Mouse (Mus musculus) splenic B cell, adult 2 months (primary cell): ENCODE data around the gene Btbd9.

ENCODE experiments used
- DNase-seq: peaks from one replicate; pipeline ENCODE4 v3.0.0-alpha.2; 2011; ENCODE audit warnings: low read depth, low spot score
- H3K27me3 ChIP-seq: 2 replicates; pipeline ENCODE4 v1.6.1; 2012; ENCODE audit warnings: mild to moderate bottlenecking, low read length, moderate library complexity, mixed read lengths; ENCODE audit not compliant: control insufficient read depth, poor library complexity, insufficient read depth, severe bottlenecking
- H3K36me3 ChIP-seq: 2 replicates; pipeline ENCODE4 v1.6.1; 2012; ENCODE audit warnings: mild to moderate bottlenecking, low read length, moderate library complexity, mixed read lengths; ENCODE audit not compliant: control insufficient read depth, poor library complexity, insufficient read depth, severe bottlenecking

The Btbd9 gene

GRCm38 (mm10) chr17:30389686-30390085 is 186.6 kb downstream of the Btbd9 start:
- peak; percentile 32 for DNase-seq
- Histone ChIP-seq H3K27me3 (no peaks in the 10 kb centered on the region), H3K36me3 (no peaks in the 10 kb centered on the region; the same call in 1 of the 2 replicates)

GRCm38 (mm10) chr17:30388817-30389216 is 187.5 kb downstream of the Btbd9 start:
- no peak for DNase-seq
- Histone ChIP-seq H3K36me3 (no peaks in the 10 kb centered on the region; the same call in 1 of the 2 replicates), H3K27me3 (no peaks in the 10 kb centered on the region)

DNA sequence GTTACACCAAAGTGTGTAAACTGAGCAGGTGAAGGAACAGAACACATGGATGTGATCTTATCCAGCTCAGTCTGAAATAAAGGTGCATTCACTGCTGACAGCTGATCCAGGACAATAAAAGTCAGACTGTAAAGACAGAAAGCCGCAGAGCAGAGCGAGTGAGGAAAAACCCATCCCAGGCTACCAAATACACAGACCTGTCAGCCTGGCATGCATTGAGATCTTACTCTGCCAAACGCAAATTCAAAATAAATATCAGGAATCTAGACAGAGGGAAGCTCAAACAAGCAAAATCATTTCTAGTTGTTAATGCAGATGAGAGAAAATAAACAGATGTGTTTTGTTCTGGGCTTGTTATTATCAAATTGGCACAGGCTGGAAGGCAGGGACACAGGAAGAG is 187.9 kb downstream of the Btbd9 start:
- no peaks in the 10 kb centered on the region; the same call in 1 of the 2 replicates for H3K36me3 ChIP-seq
- H3K27me3 ChIP-seq: no peaks in the 10 kb centered on the region
- DNase-seq: no peak

- Histone ChIP-seq H3K27me3 (no peaks in the 10 kb centered on the region), H3K36me3 (no peaks in the 10 kb centered on the region; the same call in 1 of the 2 replicates)
- DNase-seq: no peak
These were observed 190.0 kb downstream of the Btbd9 start for GRCm38 (mm10) chr17:30386241-30386640.

DNA sequence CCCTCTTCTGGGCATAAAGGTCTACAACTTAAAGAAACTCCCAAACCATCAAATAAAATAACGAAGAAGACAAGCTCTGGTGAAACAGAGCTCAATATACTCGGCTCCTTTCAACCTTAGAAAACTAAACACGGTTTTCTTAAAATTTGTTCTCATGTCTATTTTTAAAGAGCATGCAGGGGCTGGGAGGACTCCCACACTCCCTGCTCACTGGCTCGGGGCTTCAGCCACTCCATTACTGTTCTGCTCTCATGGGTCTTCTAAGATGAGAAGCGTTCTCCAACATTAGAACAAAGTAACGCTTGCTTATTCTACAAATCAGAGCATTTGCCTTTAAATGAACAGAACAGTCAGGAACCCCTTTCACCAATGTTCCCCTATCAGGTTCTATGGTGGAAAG is 192.6 kb downstream of the Btbd9 start:
- no peaks in the 10 kb centered on the region; the same call in 1 of the 2 replicates for H3K36me3 ChIP-seq
- no peak for DNase-seq
- no peaks in the 10 kb centered on the region for H3K27me3 ChIP-seq

DNA sequence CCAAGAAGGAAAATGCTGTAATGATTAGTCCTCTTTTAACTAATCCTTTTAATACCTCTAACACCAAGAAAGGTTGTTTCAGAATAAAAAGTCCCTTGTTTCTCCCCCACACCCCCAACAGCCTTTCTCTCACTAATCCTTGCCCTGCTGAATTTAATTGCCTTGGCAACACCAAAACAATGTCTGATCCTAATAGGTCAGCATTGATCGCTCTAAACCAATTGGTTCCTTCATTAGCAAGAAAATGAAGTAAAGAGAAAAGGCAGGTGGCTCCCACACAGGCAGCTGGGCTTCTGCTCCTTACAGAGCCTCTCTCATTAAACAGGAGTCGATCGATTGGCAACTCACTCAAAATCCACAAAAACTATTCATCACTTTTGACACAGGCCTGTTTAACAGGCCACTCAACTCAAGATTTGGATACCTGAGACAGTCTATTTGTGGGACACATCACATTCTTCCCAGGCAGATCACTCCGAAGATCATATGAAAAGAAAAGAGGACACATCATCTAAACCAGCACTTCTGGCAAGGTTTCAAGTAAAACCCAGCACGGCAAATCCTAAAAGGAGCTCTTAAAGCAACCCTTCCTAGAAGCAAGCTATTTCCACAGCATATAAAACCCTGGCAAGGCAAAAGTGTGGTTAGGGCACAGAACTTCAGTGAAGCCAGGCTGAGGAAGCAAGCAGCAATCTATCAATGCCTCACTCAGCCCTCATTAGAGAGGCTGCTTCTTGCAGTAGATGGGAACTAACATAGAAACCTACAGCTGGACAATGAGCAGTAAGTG is 197.9 kb downstream of the Btbd9 start:
- DNase-seq: no peak
- Histone ChIP-seq H3K36me3 (no peaks in the 10 kb centered on the region), H3K27me3 (no peaks in the 10 kb centered on the region)

DNA sequence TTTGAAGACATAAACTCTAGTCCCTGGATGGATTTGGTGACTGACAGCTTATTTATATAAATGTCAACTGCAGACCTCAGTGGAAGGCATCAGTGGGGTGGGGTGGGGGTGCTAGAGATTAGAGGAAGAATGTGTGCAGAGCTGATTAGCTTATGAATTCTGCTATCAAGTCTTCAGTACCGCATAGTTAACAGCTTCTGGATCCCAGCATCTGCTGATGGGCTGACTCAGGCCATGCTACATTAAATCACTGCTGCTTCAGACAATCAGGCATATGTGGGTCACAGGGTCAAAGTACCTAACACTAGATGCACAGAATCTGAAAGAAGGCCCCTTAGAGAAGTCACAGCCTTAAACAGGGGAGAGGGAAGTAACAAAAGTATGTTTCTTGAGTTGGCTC is 198.5 kb downstream of the Btbd9 start:
- no peaks in the 10 kb centered on the region for H3K27me3 ChIP-seq
- no peak for DNase-seq
- H3K36me3 ChIP-seq: no peaks in the 10 kb centered on the region

DNA sequence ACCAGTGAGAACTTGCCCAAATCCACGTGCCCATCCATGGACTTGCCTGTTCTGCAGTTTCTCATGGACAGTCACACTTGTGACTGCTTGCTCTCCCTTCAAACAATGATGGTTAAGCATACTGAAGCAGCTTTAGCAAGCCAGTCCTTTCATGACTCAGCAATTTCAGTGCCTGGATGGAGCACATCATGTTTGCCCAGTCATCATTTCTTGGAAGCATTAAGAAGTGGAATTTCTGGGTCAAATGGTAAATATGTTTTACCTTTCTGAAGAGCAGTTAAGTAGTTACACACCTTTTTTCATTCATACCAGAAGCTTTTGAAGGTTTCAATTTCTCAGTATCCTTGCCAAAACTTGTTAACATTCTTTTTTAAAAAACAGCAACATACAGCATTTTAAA is 201.2 kb downstream of the Btbd9 start:
- H3K27me3 ChIP-seq: no peaks in the 10 kb centered on the region
- DNase-seq: no peak
- no peaks in the 10 kb centered on the region for H3K36me3 ChIP-seq

GRCm38 (mm10) chr17:30368559-30368958 is 207.7 kb downstream of the Btbd9 start:
- no peaks in the 10 kb centered on the region; the same call in 1 of the 2 replicates for H3K36me3 ChIP-seq
- no peaks in the 10 kb centered on the region for H3K27me3 ChIP-seq
- DNase-seq: no peak

GRCm38 (mm10) chr17:30364701-30365100 is 211.6 kb downstream of the Btbd9 start:
- H3K36me3 ChIP-seq: no peaks in the 10 kb centered on the region; the same call in 1 of the 2 replicates
- no peak for DNase-seq
- H3K27me3 ChIP-seq: no peaks in the 10 kb centered on the region

DNA sequence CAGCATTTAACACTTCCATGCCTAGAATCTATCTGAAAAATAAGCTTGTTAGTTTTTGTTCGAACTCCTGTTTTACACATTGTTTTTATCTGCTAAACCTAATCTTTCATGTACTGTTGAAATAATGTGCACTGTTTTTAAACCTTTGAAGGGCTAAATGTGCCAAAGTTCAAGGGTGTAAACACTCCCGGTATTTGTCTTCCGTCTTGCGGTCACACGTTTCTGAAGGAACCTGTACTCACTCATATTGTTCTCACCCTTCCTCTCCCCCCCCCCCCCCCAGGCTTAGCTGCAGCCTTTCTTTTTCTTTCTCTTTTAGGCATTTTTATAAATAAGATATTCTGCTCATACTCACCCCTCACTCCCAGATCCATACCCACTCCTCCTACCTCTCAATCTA is 212.9 kb downstream of the Btbd9 start:
- no peak for DNase-seq
- H3K27me3 ChIP-seq: no peaks in the 10 kb centered on the region

GRCm38 (mm10) chr17:30360654-30361053 is 215.6 kb downstream of the Btbd9 start:
- no peak for DNase-seq
- Histone ChIP-seq H3K27me3 (no peaks in the 10 kb centered on the region), H3K36me3 (no peaks in the 10 kb centered on the region; the same call in 1 of the 2 replicates)

More for the DNA sequence above, 212.9 kb downstream of the Btbd9 start:
- no peaks in the 10 kb centered on the region; the same call in 1 of the 2 replicates for H3K36me3 ChIP-seq

GRCm38 (mm10) chr17:30359392-30359791 is 216.9 kb downstream of the Btbd9 start:
- no peak for DNase-seq
- H3K27me3 ChIP-seq: no peaks in the 10 kb centered on the region
- H3K36me3 ChIP-seq: no peaks in the 10 kb centered on the region

DNA sequence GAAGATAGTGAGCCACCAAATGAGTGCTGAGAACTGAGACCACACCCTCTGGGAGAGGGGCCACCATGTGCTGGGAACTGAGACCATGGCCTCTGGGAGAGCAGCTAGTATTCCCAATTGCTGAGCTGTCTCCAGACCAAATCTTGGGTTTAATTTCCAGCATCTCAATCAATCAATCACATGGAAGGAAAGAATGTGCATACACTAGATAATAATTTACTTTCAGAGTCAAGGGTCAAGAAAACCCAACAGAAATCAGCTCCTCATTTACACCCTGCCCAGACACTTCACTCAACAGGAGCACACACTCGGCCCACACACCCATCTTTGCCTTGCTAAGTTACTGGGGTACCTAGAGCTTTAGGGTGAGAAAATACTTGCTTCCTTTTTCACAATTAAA is 220.9 kb downstream of the Btbd9 start:
- no peak for DNase-seq
- no peaks in the 10 kb centered on the region for H3K36me3 ChIP-seq
- no peaks in the 10 kb centered on the region for H3K27me3 ChIP-seq

DNA sequence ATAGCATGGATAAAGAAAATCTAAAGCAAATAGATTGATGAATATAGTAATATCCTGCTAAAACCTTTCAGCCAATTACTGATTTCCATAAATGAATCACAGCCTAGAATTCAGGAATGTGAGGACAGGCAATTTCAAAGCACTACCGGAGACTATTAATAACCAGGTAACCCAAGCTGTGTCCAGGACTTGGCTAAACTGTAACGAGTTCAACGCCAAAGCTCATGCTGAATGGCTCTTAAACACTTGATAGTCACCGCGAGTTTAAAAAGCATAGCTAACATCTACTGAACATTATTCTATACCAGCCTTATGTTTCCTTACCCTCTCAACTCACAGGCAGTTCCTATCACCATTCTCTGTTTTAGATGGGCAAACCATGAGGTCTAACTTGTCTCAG is 221.9 kb downstream of the Btbd9 start:
- Histone ChIP-seq H3K27me3 (no peaks in the 10 kb centered on the region), H3K36me3 (no peaks in the 10 kb centered on the region)
- DNase-seq: no peak

GRCm38 (mm10) chr17:30348031-30348430 is 228.3 kb downstream of the Btbd9 start:
- no peaks in the 10 kb centered on the region for H3K27me3 ChIP-seq
- DNase-seq: no peak
- no peaks in the 10 kb centered on the region for H3K36me3 ChIP-seq
